Mouse (Mus musculus): Measurements from ENCODE around the gene Ptgfrn. TPM values are rescaled to one million over a fixed set of nuclear protein-coding genes. Genes with fewer than 3 reads are reported as not detected.

The Ptgfrn gene
- total RNA-seq, 2 experiments from 2014 or later = 10.4 to 11.0 TPM

DNA sequence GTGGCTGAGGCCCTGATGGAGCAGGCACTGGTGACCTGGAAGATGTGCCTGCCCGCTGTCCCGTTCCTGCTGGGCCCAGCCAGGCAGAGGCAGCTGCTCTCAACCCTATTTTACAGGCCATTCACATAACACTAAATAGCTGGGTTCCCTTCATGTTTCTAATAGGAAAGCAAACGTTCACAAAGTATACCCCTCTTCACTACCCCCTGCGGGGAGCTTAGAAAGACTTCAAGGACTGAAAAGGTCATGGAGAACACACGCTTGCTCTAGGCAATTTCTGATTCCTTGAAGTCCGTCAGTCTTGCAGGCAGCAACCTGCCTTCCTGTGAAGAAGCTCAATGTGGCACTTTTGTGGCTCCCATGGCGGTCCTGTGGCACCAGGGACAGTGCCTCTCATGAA, 68.1 kb downstream of the Ptgfrn start:
- no peak for TF ChIP-seq CTCF (conservative IDR thresholded peaks at IDR 0.05)
- Histone ChIP-seq H3K4me3 (no peak overlapping the region), H3K27ac (no peak overlapping the region)
- no peak for DNase-seq (ENCODE audit: low spot score in 2 of 2)

DNA sequence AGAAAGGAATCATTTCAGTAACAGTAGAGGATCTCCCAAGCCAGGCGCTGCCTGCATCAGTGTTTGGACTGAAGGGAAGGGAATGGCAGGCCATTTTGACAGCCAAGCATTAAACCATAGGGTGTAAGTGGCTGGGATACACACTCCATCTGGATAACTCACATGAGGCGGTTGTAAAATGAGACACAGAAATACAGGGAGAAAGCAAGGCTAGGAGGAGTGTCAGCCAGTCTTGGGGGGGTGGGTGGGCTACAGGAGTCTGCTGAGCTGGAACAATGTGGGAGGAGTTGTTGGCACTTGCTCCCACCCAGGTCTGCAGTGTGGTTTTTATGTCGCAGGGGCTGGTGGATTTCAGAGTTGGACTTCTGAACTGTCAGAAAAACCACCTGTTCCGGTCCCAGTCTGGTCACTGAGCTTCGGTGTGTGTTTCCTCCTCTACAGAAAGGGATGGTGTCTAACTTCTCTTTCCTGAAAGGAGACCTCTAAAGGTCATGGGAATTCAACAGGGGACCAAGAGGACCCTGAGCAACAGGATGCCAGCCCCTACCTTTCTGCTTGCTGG, 72.0 kb downstream of the Ptgfrn start:
- no peak overlapping the region for H3K27ac ChIP-seq
- no peak overlapping the region for H3K4me3 ChIP-seq
- DNase-seq (ENCODE audit: low spot score in 2 of 2) = no peak
- TF ChIP-seq CTCF (conservative IDR thresholded peaks at IDR 0.05) = no peak

DNA sequence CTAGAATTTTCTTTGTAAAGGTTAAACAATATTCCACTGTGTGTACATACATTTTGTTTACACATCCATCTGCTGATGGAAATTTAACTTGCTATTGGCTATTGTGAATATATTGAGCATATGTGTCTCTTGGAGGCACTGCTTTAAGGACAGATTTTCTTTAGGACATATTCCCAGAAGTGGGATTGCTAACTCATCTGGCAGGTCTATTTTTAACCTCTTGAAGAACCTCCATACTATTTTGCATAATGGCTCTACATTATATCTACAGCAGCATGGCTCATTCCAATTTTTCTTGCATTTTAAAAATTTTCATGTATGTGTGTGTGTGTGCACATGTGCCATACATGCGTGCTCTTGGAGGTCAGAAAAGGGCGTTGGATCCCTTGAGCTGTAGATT, 74.1 kb downstream of the Ptgfrn start:
- no peak overlapping the region for H3K4me3 ChIP-seq
- H3K27ac ChIP-seq = no peak overlapping the region
- no peak for DNase-seq (ENCODE audit: low spot score in 2 of 2)
- TF ChIP-seq CTCF (conservative IDR thresholded peaks at IDR 0.05) = no peak

DNA sequence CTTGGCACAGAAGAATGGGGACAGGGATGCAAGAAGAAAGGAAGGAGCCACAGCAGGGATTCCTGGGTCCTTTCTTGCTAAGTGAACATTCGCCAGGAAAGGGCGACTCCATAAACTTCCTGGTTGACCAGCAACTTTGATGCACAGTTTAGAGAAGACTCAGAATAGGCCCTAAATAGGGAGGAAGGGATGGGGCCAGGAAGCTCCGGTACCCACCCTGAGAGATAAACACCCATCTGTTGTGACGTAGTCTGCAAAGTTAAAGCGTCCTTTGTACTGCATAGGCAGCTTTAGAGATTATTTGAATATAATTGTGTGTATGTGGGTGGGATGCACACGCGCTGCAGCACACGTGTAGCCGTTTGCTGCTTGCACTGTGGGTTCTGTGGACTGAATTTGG, 75.6 kb downstream of the Ptgfrn start:
- no peak for DNase-seq (ENCODE audit: low spot score in 2 of 2)
- no peak overlapping the region for H3K4me3 ChIP-seq
- no peak overlapping the region for H3K27ac ChIP-seq
- TF ChIP-seq CTCF (conservative IDR thresholded peaks at IDR 0.05) = no peak

DNA sequence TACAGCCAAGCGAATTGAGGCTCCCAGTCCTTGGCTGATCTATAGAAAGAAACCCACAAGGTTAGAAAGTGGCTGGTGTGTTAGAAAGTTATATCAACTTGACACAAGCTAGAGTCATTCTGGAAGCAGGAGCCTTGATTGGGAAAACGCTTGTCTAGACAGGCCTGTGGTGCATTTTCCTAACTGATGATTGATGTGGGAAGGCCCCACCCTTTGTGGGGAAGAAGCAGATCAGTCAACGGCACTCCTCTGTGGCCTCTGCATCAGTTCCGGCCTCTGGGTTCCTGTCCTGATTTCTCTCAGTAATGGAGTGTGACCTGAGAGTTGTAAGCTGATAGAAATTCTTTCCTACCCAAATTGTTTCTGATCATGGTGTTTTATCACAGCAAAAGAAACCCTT, 76.4 kb downstream of the Ptgfrn start:
- TF ChIP-seq CTCF (conservative IDR thresholded peaks at IDR 0.05) = no peak

DNA sequence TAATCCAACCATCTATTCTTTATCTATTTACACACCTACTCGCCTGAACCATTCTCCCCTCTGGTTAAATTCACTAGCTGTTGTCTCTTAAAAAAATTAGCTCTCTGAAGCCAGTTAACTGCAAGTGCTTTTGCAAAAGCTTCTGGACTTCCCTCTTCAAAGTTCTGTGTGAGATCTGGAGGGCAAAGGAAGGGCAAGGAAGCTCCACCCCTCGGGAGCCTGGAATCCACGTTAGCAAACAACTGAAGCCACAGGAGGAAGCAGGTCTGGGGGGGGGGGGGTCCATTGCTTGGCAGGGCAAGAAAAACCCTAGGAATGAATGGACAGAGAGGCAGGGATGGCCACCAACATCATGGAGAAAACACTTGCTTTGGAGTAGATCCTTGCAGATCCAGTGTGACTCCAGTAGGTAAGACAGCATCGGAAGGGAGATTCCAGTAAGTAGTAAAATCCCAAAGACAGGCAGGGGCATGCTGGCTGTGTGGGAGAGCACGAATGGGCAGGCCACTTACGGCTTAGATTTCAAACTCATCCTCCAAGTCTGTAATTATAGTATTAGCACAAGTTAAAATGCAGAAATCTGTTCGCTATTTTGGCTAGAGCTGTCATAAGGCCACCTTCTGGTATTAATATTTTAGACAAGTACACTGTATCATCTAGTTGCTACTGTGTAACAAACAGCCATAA, 78.5 kb downstream of the Ptgfrn start:
- Histone ChIP-seq H3K4me3 (no peak overlapping the region), H3K27ac (no peak overlapping the region)
- no peak for TF ChIP-seq CTCF (conservative IDR thresholded peaks at IDR 0.05)
- peak in 1 of 2 experiments; percentile 5 for DNase-seq (ENCODE audit: low spot score in 2 of 2)

More for the DNA sequence above, 76.4 kb downstream of the Ptgfrn start:
- DNase-seq (ENCODE audit: low spot score in 2 of 2) = no peak
- Histone ChIP-seq H3K27ac (no peak overlapping the region), H3K4me3 (no peak overlapping the region)

DNA sequence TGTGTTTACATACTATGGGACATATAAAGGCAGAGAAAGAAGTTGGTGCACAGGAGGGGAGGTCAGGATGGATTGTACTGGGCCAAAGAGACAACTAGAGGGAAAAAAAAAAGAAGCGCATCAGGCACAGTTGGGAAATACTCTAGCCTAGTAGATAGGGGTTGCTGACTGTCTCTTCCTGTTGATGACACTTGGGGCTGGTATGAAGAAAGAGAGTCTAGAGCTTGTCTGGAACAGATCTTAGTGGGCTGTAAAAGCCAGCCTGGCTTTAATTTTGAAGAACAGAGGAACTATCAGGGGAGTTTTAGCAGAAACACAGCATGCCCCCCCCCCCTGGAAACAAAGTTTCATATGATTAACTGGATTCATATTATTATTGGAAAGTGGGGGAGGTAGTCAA, 79.4 kb downstream of the Ptgfrn start:
- no peak for DNase-seq (ENCODE audit: low spot score in 2 of 2)
- no peak for TF ChIP-seq CTCF (conservative IDR thresholded peaks at IDR 0.05)

DNA sequence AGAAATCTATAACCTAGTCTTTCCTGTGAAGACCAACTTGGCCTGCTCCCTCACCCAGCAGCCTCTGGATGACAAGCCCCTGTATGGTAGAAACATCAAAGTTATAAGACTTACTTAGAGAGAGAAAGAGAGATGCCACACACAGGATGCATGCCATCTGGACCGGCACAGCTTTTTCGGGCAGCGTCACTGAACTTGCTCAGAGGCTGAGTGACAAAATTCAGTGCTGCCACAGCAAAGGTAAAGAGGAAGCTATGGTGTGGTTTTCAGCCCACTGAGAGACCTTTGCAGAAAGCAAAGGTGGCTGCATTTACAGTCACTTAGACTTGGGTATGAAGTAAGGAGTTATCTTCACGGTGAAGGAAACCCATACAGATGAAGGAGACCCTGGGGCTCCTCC, 80.7 kb downstream of the Ptgfrn start, which contains the start of gene Cd101:
TSS of gene Cd101 (minus strand) at position 218 of the 400 bp plus-strand sequence.
- no peak for TF ChIP-seq CTCF (conservative IDR thresholded peaks at IDR 0.05)
- DNase-seq (ENCODE audit: low spot score in 2 of 2) = peak in 1 of 2 experiments; percentile 9
- Histone ChIP-seq H3K27ac (no peak within 1 kb of the TSS), H3K4me3 (no peak within 1 kb of the TSS)

More for the DNA sequence above, 79.4 kb downstream of the Ptgfrn start:
- no peak overlapping the region for H3K4me3 ChIP-seq
- no peak overlapping the region for H3K27ac ChIP-seq

DNA sequence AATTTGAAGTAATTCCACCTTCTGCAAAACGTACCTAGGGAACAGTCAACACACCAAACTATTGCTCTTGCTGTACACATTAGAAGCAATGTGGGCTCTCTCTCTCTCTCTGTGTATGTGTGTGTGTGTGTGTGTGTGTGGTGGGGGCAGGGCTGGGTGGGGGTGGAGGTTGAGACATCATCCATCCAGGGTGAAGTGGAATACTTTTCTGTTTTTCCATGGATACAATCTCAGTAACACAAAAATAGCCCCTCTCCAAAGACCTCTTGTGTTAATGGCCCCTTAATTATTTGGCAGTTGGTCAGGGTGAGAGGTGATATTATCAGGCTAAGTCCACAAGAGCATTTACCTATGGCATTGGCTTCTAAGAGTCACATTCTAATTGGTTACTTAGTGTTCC, 83.3 kb downstream of the Ptgfrn start:
- no peak for TF ChIP-seq CTCF (conservative IDR thresholded peaks at IDR 0.05)
- Histone ChIP-seq H3K4me3 (no peak overlapping the region), H3K27ac (no peak overlapping the region)
- no peak for DNase-seq (ENCODE audit: low spot score in 2 of 2)

DNA sequence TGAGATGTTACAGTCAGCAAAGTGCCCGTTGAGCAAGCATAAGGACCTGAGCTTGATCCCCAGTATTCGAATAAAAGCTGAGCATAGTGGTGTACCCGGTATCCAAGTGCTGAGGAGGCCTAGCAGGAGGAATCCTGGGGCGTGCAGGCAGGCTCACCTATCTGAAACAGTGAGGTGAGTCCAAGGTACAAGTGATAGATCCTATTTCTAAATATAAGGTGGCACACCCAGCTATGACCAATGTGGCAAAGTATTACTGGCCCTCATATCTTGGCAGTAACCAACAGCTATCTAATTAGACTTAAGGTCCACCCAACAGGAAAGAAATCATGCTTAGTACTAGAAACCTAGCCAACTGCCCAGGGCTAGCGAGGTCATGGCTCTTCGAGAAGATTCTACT, 87.1 kb downstream of the Ptgfrn start:
- no peak for TF ChIP-seq CTCF (conservative IDR thresholded peaks at IDR 0.05)
- Histone ChIP-seq H3K4me3 (no peak overlapping the region), H3K27ac (no peak overlapping the region)
- no peak for DNase-seq (ENCODE audit: low spot score in 2 of 2)

DNA sequence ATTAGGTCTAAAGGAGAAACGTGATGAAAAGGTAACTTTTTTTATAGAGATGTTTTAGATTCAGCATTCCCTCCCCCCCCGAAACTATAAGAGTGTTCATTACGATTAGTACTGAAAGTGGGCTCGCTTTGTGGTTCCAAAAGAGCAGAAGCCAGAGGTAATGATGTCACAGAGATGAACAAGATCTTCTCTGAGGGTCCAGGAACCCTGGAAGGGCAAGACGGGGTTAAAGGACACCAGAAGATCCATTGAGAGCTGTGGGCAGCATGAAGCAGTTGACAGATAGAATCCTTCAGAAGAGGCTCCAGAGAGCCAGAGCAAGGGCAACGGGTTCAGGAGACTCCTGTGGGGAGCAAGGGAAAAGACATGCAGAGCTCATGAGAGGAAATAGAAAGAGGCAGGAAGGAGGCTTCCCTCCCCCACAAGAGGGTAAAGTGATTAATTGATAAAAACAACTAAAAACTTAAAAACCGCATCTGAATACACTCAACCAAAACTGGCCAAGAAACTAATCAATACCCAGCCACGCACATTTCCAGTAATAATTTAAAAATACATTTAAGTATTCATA, 88.5 kb downstream of the Ptgfrn start:
- TF ChIP-seq CTCF (conservative IDR thresholded peaks at IDR 0.05) = no peak
- DNase-seq (ENCODE audit: low spot score in 2 of 2) = no peak
- no peak overlapping the region for H3K4me3 ChIP-seq
- H3K27ac ChIP-seq = no peak overlapping the region

DNA sequence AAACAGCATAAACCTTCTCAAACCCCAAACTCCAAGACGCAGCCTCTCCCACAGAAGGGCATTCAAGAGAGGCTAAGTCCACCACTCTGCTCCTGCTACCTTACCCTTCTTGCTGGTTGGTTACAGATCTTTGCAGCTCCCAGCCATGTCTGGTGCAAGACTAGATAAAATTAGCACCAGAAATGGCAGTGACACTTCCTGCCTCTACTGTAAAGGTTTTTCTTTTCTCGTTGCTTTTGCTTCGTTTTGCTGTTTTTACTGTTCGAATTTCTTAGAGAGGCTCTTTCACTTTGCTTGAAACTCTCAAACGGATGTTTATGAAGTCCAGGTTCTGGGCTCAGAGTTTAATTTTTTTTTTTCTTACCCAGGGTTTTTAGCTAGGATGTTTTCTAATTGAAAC, 89.0 kb downstream of the Ptgfrn start:
- no peak for TF ChIP-seq CTCF (conservative IDR thresholded peaks at IDR 0.05)
- no peak overlapping the region for H3K27ac ChIP-seq
- no peak for DNase-seq (ENCODE audit: low spot score in 2 of 2)
- H3K4me3 ChIP-seq = no peak overlapping the region

DNA sequence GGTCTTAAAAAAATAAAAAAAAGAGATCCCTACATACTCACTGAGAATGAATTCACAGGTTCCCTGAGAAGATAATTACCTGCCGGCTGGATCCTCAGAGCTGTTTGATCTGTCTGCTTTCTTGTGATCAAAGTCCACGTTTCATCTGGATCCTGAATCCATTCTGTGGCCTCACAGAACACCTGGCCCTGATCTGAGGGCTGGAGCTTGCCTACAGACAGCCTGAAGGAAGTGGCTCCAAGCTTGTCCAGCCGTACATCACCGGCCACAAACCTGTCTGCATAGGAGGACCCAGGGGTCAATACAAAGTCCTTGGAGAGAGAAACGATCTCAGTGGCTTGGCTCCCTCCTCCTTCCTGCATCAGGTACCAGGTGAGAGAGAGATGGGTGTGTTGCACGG, 91.6 kb downstream of the Ptgfrn start:
- no peak overlapping the region for H3K4me3 ChIP-seq
- TF ChIP-seq CTCF (conservative IDR thresholded peaks at IDR 0.05) = no peak
- no peak for DNase-seq (ENCODE audit: low spot score in 2 of 2)
- no peak overlapping the region for H3K27ac ChIP-seq

DNA sequence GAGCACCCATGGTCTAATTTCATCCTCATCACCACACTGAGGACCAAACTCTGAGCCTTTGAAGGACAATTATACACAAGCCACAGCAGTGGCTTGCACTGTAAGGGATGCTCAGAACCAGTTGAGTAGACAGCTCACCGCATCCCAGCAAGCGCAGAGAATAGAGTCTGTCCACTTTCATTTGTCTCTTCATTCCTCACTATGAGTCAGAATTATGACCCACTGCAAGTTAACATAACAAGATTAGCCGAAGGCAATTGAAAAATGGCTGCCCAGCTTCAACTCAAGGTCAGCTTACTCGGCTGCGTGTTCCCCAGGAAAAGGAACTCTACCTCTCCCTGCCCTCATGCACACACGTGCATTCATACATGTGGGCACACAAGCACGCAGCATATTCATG, 94.0 kb downstream of the Ptgfrn start:
- no peak for DNase-seq (ENCODE audit: low spot score in 2 of 2)
- H3K4me3 ChIP-seq = no peak overlapping the region
- TF ChIP-seq CTCF (conservative IDR thresholded peaks at IDR 0.05) = no peak
- H3K27ac ChIP-seq = no peak overlapping the region

Measured in layer of hippocampus, adult 2 months (tissue).